Mouse (Mus musculus) liver, adult (tissue): ENCODE measurements around the gene Usp7.

Experiments
- GATA4 ChIP-seq: IDR thresholded peaks from 2 replicates; pipeline ENCODE4 v1.6.1; 2014; ENCODE audit warnings: mild to moderate bottlenecking, low read length; ENCODE audit not compliant: insufficient replicate concordance

The Usp7 gene

DNA sequence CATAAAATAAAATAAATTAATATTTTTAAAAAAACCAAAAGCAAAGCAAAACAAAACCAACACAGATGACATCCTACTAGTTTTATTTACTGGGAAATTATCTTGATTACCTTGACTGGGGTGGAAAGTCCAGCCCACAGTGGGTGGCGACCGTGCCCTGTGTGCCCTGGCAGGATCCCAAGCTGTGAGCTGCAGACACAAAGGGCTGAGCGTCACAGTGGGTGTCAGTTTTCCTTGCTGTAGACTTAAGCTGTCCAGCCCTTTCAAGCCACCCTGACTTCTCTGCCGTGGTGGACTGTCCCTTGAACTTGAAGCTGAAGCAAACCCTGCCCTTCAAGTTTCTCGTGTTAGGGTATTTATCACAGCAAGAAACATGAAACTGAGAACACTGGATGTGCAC is 114.1 kb downstream of the Usp7 start:
- peak; percentile 65; the same call in 1 of the 2 replicates for TF ChIP-seq GATA4

DNA sequence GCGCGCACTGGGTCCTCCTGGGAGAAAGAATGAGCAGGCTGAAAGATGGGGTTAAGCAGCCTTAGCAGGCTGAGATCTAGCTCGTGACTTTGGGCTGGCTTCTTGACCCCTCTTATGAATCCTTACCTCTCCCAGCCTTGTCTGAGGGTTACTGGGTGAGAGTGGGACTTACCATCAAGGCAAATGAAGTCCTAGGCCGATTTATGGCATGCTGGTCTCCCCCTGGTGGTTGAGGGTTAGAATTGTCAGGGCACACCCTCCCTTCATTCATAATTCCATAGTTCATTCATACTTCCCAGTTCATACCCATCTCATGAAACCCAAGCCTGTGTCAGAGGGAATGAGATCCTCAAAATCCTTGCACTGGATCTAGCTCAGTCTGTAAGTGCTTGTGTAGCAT is 115.3 kb downstream of the Usp7 start:
- TF ChIP-seq GATA4, result no peak

DNA sequence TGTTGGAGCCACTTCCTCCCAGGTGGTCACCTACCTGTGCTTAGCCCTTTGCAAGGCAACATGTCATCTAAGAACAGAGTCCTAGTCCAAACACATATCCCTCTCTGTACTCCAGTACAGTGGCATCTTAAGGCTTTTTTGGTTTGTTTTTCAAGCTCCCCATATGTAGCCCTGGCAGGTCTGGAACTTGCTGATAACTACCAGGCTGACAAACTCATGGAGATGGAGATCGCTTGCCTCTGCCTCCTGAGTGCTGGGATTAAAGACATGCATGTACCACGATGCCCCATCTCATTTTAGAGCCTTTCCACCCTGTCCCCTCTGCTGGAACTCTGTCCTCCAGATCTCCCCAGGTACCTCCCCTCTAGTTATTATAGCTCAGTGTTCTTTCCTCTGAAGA is 115.9 kb downstream of the Usp7 start:
- TF ChIP-seq GATA4, result no peak

DNA sequence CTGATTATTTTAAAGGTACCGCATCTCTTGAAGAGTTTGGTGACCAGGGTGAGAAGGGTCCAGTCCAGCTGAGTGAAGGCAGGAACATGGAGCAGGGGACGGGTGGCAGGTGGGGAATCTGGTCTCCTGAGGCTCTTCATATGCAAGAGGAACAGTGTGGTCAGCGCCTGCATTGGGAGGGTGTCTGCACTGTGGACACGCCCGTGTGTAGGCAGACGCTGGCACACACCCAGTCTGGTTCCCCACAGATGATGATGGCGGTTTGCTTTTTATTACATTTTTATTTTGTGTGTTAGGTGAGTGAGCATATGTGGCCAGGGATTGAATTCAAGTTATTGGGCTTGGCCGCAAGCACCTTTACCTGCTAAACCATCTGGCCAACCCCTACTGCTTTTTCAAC is 116.5 kb downstream of the Usp7 start:
- TF ChIP-seq GATA4, result no peak

DNA sequence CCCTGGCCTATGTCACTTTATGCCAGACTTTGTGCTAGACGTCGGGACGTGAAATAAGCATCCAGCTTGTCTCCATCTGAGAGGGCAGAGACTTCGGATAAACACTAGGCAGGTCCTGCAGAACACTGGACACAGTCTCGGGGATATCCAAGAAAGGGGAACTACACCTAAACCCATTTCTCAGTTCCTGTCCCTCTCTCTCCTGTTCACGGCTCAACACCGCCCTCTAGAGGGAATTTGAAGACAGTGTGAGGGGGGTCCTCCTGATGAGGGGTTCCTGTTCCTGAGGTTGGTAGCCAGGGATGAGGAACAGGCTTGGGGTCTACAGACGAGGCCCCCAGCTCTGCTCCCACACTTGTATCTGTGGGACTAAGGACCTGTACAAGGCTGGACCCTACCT is 117.9 kb downstream of the Usp7 start:
- TF ChIP-seq GATA4, result no peak

DNA sequence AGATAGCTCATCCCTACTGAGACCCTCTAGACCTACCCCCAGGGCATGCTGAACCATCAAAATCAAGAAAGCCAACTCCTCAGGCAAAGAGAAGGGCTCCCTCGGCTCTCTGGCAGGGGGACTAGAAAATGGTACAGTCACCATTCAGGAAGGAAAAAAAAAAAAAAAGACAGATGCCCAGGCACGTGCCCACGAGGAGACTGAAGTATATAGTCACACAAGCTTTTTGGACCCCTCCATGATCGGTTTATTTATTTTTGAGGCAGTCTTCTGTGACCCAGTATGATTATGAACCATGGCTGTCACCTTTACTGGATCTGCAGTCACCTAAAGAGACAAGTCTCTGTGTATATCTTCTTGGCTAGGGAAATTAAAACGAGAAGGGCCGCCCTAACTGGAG is 118.8 kb downstream of the Usp7 start:
- no peak for TF ChIP-seq GATA4

DNA sequence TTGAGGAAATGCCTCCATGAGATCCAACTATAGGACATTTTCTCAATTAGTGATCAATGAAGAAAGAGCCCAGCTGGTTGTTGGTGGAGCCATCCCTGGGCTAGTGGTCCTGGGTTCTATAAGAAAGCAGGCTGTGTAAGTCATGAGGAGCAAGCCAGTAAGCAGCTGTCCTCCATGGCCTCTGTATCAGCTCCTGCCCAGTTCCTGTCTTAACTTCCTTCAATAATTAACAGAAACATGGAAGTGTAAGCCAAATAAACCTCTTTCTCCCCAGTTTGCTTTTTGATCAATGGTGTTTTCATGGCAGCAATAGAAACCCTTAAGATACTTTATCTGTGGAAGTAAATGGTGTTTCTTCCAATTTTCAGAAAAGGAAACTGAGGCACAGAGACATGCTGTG is 119.3 kb downstream of the Usp7 start:
- TF ChIP-seq GATA4, result no peak

DNA sequence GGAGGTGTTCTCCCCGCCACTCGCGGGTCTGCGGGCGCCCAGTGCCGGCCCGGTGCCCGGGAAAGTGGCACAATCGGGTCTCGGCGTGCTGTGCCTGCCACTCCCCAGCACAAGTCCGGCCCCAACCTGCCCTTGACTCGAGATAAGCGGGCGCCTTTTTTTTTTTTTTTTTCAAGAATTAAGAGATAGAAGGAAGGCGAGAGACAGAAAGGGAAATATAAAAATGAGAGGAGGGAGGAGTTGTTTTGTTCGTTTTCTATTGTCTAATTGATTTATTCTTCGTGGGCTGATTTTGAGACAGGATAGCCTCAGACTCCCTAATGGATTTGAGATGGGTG is 119.8 kb downstream of the Usp7 start:
- TF ChIP-seq GATA4, result peak; percentile 69; the same call in 1 of the 2 replicates

DNA sequence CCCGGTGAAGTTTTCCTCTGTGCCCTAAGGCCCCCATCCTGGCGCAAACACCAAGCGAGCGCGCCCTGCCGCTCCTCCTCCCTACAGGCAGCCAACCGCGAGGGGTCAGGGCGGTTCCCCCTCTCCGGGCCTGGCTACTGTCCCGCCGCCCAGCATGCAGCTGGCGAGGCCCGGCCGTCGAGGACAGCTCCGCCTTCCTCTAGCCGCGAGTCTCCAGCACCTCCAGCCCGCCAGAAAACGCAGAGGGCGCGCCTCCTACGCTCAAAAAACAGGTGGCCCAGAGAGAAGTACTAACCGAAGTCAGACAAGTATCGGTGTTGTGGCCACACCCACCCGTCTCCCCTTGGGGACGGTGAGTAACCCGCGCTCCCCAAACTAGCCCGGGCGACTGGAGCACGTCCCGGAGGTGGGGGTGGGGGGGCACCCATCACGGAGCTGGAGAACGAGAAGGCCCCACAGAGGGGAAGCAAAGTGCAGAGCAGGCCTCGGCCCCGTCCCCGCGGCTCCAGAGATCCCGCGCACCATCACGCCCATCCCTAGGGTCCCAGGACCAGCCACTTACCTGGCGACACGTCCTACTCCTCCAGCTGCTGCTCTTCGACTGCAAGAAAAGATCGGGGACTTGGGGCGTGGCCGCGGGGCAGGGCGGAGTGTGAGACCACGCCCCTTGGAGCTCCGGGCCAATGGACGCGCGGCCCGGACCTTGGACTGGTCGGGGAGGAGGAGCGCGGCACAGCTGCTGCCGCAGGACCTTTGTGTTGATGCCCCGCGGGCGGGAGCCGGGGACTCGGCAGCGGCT is 120.4 kb downstream of the Usp7 start, which contains the start of gene Carhsp1:
Gene Carhsp1, minus strand, starts transcription at position 605 of the 799 bp plus-strand sequence.
- no peak for TF ChIP-seq GATA4

DNA sequence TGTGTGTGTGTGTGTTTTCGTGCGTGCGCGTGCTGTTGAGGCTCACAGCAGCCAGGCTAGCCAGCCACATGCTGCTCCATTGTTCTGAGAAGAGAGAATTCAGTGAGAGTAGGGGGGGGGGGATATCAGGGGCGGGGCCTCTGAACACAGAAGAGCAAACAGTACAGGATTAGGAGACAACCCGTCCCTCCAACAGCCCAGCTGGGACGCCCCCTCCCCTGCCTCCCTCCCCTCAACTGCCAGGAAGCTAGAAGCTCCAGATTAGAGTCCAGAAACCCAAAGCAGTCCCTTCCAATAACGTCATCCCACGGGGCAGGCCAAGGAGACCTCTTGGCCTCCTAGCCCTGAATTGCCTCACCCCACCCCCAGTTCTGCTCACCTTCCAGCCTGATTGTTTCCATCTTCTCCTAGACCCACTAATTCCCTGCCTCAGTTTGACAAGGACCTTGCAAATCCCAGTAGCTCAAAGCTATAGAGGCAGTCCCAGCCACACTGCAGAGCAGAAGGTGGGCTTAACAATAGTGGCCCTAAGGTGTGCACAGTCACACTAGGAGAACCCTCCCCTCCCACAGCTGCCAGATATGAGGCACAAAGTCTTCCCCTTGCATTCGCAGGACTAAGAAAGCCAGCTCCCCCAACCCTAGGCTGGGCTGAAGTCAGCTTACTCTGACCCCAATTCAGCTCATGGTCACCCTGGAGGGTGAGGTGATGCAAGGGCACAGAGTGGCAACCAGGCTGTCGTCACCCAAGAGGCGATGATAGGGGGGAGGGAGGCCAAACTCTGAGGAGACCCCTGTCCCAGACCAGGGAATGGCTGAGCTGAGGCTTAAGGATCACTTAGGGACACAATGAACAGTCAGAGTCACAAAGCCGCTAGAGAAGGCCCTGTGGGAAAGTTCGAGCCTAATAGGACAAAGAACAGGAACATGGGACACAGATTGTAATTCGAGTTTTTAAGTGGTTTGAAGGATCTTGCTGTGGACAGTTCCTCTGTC is 121.8 kb downstream of the Usp7 start:
- TF ChIP-seq GATA4, result no peak

DNA sequence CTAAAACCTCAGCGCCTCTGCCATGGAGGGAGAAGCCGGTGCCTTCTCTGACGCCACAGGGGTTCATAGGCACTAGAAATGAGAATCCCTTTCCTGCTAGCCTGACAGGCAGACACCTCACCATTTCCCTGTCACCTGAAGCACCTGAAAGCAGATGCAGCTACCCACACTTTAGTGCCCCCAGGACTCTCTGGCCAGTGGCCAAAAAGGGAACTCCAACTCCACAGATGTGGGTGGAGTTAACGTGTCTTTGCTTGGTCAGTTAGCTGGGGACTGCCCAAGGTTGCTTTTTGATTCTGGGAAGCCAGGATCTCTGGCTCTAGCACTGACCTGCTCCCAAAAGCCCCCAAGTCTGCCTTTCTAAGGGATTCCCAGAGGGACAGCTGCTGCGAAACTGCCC is 122.7 kb downstream of the Usp7 start:
- TF ChIP-seq GATA4, result no peak

DNA sequence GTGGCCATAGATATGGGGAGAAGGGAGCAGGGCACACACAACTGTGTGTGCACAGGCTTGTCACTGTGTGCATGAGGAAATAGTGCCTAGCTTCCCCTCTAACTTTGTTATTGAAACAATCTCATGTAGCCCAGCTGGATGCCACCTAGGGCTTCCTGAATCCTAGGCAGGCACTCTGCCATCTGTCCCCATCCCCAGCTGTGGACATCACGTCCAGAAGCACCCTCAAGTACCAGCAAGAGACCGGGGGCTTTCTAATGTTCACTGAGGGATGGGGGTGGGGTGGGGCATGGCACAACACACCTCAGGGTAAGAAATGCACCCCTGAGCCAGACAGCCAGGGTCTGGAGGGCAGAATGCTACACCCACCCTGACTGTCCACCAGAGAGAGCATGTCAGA is 123.7 kb downstream of the Usp7 start:
- no peak for TF ChIP-seq GATA4

DNA sequence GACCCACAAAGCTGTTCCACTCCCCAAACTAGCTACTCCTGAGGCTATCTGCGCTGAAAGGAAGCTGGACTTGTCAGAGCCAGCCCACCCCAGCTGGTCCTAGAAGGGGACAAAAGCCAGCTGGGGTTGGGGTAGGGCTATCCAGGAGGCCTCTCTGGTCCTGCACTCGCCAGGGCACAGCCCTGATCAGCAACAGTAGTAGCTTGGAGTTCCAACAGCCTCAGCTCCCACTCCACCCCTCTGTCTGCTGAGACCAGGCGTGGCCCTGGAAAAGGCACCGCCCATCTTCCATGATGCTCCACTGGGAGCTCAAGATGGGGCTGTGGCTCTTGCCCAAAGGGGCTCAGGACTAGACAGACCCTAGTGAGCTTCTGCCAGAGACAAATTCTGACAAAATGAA is 124.3 kb downstream of the Usp7 start:
- TF ChIP-seq GATA4, result no peak

DNA sequence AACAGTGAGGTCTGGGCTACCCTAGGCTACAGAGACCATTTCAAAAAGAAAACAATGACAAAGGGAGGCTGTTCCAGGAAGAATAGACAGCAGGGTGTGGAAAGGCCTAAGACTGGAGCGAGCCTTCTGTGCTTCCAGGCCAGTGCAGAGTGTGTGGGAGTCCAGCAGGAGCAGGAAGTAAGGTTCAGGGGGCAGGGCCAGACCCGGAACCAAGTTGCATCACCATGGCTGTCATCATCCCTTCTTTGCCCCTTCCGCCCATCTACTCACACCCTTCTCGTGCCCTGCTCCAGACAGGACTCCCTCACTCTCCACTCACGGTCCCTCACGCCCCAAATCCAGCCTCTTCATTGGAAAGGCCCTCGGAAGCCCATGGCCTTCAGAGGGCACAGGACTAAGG is 124.8 kb downstream of the Usp7 start:
- no peak for TF ChIP-seq GATA4

DNA sequence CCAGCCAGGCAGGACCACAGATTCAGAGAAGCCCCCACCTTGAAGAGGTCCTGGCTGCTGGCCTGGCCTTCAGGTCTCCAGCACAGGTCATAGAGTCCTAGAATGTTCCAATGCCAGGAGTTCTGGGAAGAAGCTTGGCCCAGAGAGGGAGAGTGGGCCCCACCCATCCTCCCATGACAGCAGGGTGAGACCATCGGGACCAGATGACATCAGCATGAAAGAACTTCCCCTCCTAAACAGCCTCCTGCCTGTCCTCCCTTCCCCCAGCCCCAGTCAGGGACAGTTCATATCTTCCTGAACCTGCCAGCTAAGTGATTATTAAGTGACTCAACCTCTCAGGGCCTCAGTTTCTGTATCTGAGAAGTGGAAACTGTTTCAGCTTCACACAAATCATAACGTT is 125.7 kb downstream of the Usp7 start:
- TF ChIP-seq GATA4, result no peak

DNA sequence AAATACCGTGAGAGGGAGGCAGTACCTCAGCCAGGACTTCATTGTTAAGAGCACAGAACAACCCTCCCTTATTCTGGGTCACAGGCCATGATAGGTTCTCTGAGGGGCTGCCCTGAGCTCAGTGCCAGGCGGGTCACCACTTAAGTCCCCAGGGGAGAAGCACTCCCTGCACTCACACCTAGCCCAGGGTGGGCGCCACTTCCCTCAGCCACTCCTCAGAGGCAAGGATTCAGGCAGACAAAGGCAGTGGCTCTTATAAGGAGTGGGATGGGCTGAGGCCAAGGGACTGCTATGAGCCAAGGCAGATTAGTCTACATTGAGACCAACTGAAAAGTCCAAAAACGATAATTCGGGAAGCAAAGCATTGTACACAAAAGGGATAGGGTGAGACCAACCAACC is 126.7 kb downstream of the Usp7 start:
- no peak for TF ChIP-seq GATA4
